Mouse (Mus musculus) embryonic fibroblast, embryonic 13.5 days (primary cell): ENCODE results near the gene Syn3.

Source experiments
- CTCF ChIP-seq: IDR thresholded peaks from 2 replicates; pipeline ENCODE4 v1.5.1; 2011; ENCODE audit warnings: mild to moderate bottlenecking, control low read depth, low read length, moderate library complexity, borderline replicate concordance; ENCODE audit not compliant: insufficient read depth
- POLR2A ChIP-seq: IDR thresholded peaks from 2 replicates; pipeline ENCODE4 v1.6.1; 2011; ENCODE audit warnings: low read depth, mild to moderate bottlenecking, control low read depth, low read length, moderate library complexity

DNA sequence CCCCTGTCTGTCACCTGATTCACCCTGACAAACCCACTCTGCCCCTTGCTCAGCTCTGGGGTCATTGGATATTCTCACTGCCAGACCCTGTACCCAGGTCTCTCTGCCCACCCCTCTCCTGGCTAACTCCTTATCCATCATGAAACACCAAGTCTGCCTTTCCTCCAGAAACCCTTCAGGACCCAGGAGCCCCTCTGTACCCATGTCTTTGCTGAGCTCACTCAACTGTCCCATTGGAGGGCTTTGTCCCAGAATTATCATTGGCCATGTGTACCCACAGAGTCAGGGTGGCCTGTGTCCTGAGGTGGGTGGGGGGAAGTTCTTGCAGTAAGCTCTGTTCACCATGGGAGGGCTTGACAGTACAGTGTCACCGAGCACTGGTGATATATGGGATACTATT is 433.0 kb downstream of the Syn3 start:
- TF ChIP-seq CTCF (no peak), POLR2A (no peak)
